Mouse (Mus musculus): ENCODE results near the gene Nxn.

DNA sequence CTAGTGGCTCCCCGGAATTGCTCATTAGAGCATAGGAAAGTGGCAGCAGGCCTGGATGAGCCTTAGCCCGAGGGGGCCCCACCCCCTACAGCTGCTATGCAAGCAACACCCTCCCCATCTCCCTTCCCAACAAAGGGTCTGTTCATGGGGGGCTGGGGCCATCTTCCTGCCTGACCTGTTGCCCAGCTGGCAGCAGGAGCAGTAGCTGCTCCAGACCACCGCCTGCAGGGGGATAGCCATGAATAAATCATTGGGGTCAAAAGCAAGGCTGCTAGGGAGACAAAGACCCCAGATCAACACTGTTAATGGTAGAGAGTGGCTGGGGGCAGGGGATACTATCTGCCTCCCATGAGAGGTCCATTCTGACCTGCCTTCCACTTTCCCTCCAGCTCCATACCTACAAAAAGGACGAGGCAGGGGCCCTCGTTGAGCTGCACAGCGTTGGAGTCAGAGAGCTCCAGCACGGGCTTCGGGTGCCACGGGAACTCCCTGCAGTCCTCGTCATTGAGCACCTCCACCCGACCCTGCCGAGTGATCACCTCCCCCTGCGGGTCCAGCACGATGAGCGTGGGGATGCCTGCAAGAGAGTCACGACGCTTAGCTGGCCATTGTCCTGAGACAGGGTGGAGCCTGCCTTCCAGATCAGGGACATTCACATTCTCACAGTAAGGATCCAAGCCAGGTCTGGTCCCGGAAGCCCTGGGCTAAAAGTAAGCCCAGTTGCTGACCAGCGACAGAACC lies 136.2 kb downstream of the Nxn start:
- no peak for TF ChIP-seq CTCF (IDR thresholded peaks at IDR 0.05; ENCODE audit: low read depth, low read length)
- no peak for TF ChIP-seq POLR2A (IDR thresholded peaks at IDR 0.05; ENCODE audit: borderline replicate concordance, low read depth, low read length)
